Mouse (Mus musculus): ENCODE results near the gene Tulp3.
"Not testable (repeated sequence)": the region's sequence is repeated elsewhere in the genome, so short reads cannot be mapped to it uniquely, and the experiment has no call there.

The Tulp3 gene

DNA sequence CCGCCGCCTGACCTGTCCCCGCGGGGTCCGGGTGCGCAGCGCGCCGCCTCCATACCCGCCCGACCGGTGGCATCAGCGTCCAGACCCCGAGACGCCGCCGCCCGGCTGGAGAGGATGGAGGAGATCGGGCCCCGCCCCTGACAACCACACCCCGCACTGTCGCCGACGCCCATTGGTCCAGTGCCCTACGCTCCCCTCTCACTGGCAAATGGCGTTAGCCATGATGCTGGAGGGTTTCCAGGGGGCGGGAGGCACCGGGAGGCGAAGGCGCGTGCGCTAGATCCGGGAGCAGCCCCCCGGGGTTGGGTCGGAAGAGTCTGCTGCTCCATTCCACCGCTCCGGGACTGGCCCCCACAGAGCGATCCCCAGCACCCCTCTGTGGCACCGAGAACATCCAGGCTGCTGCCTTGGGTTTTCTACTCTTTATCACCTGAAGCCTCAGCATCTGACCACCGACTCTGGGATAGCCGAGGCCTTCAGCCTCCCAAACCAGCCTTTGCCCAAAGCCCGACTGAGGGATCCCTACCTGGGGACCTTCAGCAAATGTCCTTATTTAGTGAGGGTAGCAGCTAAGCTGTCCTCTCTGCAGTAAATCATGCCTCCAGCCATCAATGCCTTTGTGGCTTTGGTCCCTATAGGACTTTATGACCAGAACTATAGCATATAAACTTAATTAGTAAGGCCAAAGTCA, at the start of gene Tulp3:
Gene Tulp3, minus strand, starts transcription at position 126 of the 691 bp plus-strand sequence.
- peak; percentile 78 to 83 for DNase-seq

DNA sequence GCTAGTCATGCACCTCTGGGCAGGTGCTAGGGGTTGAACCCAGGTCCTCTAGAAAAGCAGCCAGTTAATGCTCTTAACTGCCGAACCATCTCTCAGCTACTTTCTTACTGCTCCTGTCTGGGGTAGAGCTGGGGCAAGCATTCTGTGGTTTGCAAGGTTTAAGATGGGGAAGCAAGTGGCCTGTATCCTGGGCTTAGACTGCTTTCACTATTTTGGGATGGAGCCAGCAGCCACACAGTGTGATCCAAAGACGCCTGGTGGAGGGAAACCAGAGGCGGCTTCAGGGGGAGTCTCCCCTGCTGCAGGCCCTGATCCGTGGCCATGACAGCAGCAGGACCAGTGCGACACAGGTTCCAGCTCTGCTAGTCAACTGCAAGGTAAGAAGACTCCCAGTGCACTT, 49.1 kb upstream of the Tulp3 start:
- no peak for DNase-seq

DNA sequence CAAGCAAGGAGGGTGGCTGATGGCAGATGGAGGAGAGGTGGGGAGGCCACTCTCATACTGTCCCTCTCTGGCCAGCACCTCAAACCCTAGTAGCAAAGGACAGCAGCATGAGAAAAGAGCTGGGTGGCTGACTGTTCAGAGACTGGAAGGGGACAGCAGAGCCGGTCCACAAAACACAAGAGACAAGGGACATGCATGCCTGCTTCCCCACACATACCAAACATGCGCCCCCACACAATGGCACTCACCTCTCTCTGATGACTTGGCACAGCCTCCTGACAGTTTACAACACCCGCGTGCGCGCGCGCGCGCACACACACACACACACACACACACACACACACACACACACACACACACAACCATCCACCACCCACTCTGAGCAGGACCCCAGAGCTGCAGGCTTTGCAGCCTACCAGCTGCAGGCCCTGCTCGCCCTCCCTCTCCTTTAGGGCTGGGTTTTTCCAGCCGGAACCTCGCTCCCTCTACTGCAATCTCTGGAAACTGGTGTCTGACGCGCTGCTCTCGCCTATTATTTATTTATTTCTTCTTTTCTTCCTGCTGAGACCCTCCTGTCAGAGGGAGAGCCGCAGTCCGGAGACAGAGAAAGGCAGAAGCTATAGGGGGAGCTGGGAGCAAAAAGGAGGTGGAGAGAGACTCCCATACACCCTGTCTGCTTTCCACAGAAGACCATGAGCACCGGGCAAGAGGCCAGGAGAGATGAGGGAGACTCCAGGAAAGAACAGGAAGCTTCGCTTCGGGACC, 44.0 kb upstream of the Tulp3 start:
- no peak for DNase-seq

DNA sequence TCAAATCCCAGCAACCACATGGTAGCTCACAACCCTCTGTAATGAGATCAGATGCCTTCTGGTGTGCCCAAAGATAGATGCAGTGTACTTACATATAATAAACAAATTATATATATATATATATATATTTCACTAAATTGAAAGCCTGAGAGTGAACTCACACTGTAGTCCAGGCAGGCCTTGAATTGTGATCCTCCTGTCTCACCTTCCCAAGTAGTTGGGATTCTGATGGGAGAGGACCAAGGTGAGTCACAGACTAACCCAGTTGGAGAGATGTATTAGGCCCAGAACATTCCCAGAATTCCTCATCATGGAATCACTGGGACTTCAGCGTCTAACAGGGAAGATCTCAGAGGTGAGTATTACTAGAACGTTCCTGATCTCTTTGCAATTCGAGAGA, 43.3 kb upstream of the Tulp3 start, which contains the start of gene Nrip2:
Gene Nrip2, plus strand, starts transcription at position 301 of the 400 bp plus-strand sequence.
- no peak for DNase-seq

DNA sequence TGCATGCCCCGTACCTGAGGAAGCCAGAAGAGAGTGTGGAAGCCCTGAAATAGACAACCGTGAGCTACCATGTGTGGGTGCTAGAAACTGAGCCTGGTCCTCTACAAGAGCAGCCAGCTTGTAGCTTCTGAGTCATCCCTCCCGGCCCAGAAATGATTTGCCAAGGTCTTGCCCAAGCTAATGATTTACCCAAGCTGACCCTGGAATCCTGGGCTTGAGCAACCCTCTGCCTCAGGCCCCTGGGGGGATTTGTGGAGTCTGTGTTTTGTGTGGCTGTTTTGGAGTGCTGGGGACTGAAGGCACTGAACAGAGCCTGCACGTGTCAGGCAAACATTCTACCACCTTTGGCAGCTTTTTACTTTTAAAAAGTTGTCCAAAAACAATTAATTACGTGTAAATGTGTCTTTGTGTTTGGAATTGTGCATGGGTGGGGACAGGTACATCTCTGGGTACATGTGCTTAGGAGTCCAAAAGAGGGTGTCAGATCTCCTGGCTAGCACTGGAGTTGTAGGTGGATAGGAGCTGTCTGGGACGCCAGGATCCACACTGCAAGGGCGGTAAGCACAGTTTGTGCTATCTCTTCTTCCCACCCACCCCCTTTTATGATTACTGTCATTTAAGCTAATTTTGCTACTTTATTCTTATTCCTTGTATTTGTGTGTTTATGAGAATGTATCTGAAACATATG, 42.1 kb upstream of the Tulp3 start:
- no peak for DNase-seq

DNA sequence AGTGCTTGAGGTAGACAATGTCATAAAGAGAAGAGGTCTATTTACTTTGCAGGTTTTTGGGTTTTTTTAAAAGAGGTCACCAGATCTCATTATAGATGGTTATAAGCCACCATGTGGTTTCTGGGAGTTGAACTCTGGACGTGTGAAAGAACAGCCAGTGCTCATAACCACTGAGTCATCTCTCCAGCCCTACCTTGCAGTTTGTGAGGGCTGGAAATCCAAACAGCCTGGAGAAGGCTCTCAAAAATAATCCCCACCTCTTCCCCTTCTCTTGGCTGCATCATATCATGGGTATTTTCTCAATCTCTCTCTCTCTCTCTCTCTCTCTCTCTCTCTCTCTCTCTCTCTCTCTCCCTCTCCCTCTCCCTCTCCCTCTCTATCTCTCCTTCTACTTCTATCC, 35.0 kb upstream of the Tulp3 start:
- DNase-seq, result no peak

DNA sequence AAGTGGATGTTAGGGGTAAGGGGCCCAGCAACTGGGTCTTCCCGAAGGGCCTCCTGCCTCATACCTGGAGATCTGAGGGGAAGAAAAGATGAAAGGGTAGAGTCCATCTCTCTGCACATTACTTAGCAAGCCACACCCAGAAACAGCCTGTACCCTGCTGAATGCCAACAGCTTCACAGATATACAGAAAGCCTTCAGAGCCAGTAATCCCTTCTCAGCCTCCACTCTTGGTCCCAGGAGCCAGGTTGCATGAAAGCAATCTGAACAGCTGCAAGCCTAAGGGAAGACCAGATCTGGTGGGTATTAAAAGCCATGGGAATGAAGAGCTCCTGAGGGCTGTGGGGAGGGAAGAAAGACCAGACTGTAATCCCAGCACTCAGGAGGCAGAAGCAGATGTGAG, 33.5 kb upstream of the Tulp3 start:
- DNase-seq, result no peak

DNA sequence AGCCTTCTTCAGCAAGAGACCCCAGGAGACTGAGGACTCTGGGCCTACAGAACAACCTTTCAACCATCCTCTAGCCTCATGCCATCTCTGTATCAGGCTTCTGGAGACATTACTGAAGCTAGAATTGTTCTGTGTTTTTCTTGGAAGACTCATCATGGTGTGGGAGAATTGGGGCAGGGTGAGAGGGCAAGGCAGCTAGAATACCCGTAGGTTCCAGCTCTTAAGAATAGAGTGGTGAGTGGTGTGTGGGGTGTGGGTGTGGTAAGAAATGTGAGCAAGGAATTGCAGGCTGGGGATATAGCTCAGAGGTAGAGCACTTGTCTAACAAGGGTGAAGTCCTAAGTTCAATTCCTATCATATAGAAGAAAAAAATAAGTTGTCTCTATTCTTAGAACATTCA, 29.4 kb upstream of the Tulp3 start:
- DNase-seq, result no peak

DNA sequence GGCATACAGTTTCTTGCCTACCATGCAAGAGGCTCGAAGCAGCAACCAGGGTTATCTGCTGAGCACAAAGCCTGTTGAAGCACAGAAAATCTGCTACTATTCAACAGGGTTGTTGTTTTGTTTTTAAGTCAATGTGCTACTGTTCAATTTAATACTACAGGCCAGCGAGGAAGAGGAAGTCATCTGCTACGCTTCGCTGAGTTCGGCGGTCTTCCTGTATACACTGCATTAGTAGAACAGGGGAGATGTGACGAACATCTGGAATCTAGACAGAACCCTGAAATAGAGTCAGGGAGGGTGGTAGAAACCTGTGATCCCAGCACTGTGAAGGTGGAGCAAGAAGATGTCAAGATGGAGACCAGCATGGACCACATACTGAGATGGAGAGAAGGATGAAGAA, 28.1 kb upstream of the Tulp3 start:
- DNase-seq, result peak; percentile 45 to 59

DNA sequence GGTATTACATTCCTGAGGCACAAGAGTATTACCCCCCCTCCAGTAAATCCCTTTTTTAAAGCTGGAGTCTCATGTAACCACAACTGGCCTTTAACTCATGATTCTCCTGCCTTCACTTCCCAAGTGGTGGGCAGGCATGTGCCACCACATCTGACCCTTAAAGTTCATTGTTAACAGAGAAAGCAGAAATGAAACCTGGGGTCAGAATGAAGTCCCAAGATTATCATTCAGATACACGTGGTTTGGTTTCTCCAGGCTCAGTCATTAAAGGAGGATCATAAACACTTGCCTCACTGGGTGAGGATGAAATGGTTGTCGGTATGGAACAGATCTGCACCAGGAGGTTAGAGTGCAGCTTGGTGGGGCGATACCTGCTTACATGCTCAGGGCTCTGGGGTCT, 25.6 kb upstream of the Tulp3 start:
- DNase-seq, result no peak

DNA sequence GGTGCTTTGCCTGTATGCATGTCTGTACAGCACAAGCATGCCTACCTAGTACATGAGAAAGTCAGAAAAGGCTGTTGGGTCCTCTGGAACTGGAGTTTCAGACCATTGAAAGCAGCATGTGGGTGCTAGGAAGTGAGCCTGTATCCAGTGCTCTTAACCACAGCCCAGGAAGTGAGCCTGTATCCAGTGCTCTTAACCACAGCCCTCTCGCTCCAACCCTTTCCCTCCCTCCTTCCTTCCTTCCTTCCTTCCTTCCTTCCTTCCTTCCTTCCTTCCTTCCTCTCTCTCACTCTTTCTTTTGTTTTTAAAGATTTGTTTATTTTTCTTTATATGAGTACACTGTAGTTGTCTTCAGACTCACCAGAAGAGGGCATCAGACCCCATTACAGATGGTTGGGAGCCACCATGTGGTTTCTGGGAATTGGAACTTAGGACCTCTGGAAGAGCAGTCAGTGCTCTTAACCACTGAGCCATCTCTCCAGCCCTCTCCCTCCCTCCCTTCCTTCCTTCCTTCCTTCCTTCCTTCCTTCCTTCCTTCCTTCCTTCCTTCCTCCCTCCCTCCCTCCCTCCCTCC, 25.0 kb upstream of the Tulp3 start:
- not testable (repeated sequence) for DNase-seq

DNA sequence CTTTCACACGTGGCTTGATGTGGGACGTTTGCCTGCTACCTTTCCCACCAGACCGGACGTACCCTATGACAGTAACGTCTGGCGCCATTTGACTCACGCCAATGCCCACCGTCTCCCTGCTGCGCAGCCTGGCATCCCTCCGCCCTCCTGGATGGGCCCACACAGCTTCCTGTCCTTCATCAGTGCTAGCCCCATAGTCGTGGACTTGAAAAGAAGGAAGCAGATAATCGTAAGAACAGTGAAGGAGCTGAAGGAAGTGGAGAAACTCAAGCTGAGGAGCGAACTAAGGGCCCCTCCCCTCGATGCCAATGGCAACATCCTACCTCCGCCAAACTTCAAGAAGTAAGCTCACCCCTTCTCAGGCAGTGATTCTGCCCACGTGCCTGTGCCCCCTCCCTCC, 24.0 kb upstream of the Tulp3 start:
- DNase-seq, result no peak

DNA sequence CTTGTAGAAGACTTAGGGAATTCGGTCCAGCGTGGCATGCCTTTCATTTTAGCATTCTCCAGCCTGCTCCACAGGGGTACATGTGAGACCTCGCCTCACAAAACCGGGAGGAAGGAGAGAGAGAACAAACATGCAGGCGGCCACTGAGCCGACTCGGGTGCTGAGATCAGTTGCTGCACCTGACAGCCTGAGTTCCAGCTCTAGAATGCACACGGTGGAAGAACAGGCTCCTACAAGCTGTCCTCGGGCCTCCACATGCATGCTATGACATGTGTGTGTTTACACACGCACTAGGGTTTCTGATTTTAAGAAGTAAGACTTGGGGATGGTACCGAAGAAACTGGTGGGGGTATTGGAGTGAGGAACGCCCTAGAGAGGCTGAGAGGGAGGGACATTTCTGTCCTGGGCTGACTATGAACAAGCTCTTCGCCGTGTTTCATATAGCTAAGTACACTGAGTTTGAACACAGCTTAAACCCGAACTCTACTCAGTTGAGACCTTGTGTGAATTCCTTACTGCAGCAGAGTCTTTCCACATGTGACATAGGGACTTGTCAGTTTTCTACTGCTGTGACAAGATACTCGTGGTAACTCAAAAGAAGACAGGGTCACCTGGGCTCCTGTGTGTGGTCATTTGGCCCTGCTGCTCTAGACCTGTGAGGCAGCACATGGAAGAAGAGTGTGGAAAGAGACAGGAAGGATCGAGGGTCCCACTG, 20.9 kb upstream of the Tulp3 start:
- no peak for DNase-seq

DNA sequence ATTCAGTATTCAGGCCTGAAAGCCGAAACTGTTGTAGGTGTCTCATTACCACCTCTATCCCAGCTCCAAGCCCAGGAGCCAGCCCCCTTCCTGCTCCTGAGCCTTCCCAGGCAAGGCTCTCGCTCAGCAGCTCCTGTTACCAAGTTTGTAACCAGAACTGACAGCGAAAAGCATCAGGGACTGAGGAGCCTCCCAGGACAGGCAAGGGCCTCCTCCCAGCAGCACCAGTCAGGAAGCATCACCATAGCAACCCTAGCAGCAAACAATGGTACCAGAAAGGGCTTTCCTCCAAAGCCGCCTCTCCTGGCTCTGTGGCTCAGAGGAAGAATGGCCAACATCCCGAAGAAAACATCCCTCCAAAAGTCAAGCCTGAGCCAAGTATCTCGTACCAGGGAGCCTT, 19.5 kb upstream of the Tulp3 start, which contains the start of the genes Tex52 and Gm44596:
Gene Tex52, plus strand, starts transcription at position 265 of the 400 bp plus-strand sequence.
Gene Gm44596, plus strand, starts transcription at position 312 of the 400 bp plus-strand sequence.
- no peak for DNase-seq

DNA sequence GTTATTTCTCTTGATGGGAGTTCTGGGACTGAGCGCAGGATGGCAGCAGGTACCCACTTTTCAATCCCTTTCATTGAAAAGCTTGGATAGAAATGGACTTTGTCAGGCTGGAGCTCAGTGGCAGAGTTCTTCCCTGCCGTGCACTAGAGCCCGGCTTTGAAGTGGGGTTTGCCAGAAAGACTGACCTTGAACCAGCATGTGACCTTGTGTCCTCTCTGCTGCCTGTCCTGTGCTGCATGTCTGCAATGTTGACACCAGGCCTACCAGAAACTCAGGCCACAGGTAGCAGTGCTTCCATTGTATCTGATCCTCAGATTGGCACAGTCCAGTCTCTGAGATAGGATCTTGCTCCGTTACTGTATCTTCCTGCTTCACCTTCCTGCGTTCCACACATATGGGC, 14.4 kb upstream of the Tulp3 start:
- no peak for DNase-seq

DNA sequence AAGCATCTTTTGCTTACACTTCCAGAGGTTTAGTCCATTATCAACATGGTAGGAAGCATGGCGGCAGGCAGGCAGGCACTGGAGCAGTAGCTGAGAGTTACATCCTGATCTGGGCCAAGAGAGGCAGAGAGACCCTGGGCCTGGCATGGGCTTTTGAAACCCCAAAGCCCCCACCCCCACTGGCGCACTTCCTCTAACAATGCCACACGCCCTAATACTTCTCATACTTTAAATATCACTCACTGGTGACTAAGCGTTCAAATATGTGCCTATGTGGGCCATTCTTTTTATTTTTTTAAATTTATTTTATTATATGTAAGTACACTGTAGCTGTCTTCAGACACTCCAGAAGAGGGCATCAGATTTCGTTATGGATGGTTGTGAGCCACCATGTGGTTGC, 10.8 kb upstream of the Tulp3 start:
- DNase-seq, result no peak

DNA sequence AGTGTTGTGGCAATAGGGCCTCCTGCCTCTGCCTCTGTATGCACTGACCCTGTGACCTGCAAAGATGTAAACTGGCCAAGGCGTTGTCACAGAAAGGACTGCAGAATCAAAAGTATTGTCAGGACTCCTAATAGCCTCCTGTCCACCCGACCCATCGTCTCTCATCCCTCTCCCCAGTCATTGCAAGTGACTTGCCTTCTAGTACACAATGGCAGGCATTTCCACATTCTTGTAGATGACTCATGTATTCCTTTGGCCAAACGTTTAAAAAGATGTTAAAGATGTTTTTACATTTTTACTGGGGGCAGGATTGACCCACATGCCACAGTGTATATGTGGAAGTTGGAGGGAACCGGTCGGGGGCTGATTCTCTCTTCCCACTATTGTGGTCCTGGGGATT, 9.1 kb upstream of the Tulp3 start:
- DNase-seq, result no peak

DNA sequence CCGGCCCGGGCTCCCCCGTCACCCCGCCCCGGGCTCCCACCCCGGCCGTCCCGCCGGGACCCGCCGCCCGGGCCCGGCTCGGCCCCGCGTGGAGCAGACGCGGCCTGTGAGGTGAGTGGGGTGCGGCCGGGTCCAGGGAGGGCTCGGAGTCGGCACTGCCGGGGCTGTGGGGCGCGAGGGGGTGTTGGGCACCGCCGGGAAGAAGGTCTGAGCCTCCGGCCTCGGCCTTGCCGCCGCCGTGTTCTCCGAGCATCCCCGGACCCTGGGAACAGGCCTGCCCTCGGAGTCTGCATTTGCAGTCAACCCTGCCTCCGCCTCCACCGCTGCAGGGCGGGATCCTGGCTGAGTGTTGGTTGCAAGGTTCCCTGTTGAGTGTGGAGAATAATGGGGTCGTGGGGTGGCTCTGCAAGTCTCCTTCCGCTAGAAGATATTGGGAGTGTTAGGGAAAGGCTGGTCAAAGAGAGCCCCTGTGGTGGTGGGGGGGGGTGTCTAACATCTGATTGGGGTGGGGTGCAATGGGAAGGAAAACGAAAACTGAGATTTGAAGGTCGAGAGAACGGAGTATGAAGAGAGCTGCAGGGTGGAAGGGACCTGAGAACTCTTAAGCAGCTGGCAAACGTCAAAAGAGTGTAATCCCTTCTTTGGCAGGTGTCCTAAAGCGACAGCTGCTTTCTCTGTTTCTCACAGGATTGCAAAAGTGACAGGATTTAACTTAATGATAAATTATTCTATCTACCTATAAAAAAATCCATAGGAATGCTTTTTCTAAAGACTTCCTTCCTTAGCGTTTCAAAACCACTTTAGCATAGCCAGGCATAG, 7.6 kb upstream of the Tulp3 start:
- no peak for DNase-seq

DNA sequence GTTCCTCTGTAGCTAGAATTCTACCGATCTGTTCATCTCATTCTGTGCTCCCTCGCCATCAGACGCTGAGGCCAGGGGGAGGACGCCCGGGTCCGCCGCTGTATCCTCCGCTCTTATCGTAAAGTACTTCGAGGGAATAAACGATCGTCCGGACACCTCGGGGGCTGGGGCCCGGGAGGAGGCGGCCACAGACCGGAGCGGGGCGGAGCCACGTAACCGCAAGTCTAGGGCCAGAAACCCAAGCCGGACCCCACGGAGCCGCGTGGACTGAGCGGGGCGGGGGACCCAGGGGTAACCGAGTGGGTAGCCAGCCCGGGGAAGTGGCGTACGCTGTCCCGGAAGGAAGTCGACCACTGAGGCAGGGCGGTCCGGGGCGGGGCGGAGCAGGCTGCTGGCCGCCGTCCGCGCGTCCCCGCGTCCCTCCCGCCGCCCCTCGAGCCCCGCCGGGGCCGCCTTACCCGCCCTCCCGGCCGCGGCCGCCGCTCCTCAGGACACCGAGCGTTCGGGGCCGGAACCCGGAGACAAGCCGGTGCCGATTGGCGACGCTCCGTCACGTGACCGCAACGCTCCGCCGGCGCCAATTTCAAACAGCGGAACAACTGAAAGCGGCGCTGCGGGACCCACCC, 6.8 kb upstream of the Tulp3 start, which contains the start of the genes Rhno1 and Foxm1:
Gene Rhno1, minus strand, starts transcription at position 531 of the 626 bp plus-strand sequence.
Gene Foxm1, plus strand, starts transcription at position 587 of the 626 bp plus-strand sequence.
- peak; percentile 72 to 83 for DNase-seq

DNA sequence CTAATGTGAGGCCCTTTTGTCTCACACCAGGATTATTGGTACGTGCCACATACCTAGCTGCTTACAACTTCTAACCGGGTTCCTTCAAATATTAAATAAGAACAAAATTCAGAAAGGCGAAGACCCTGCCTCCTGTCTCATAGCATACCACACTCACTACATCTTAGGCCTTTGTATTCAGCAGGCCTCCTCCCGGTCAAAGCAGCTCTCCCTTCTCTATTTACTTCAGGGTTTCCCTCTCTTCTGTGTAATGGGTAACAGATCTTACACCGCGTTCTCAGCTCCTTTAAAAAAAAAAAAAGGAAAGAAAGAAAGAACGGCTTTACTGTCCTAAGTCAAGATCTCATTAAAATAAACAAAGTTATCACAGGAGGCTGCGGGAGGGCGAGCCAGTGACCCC, 6.2 kb upstream of the Tulp3 start:
- DNase-seq, result no peak

DNA sequence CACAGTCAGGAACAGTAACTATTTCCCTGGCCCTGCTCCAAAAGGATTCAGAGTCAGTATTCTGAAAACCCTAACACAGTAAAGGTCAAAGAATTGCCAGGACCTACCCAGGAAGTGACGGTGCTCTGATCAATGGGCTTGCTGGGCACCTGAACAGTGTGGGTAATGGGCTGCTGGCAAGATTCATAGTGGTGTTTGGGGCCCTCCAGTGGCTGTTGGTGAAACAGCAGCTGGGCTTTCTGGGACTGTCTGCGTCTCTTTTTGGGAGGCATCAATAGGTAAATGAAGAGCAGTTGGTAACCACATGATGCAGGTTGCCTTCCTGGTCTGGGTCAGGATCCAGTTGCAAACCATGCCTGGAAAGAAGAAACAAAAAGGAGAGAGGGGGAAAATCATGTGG, 3.3 kb upstream of the Tulp3 start:
- peak; percentile 42 to 72 for DNase-seq
